Mouse (Mus musculus) heart, embryonic 11.5 days (tissue): Measurements from ENCODE around the gene Foxc2. TPM values are rescaled to one million over a fixed set of nuclear protein-coding genes. Genes with fewer than 3 reads are reported as not detected.

ENCODE experiments used
- ATAC-seq: fragments of 200-750 bp; cut with Nextera tagmentation; replicated peaks from 2 replicates; pipeline ENCODE4 v1.8.0; 2017; ENCODE audit warnings: moderate library complexity; ENCODE audit not compliant: insufficient number of reproducible peaks, low FRiP score, low TSS enrichment
- H3K27ac ChIP-seq: fragments of 300-500 bp; sonication (generic); 2 replicates; pipeline ENCODE4 v1.5.1; 2014; ENCODE audit warnings: mild to moderate bottlenecking, low read depth, low read length
- H3K27me3 ChIP-seq: fragments of 300-500 bp; sonication (generic); 2 replicates; pipeline ENCODE4 v1.6.1; 2014; ENCODE audit warnings: mild to moderate bottlenecking, low read length, mixed read lengths; ENCODE audit not compliant: control insufficient read depth, insufficient read depth
- H3K36me3 ChIP-seq: fragments of 300-500 bp; sonication (generic); 2 replicates; pipeline ENCODE4 v1.6.1; 2014; ENCODE audit warnings: mild to moderate bottlenecking, low read length, moderate library complexity, mixed read lengths; ENCODE audit not compliant: control insufficient read depth, insufficient read depth
- H3K4me1 ChIP-seq: fragments of 300-500 bp; sonication (generic); 2 replicates; pipeline ENCODE4 v1.6.1; 2014; ENCODE audit warnings: low read length; ENCODE audit not compliant: control insufficient read depth, insufficient read depth
- H3K4me2 ChIP-seq: fragments of 300-500 bp; sonication (generic); 2 replicates; pipeline ENCODE4 v1.6.1; 2014; ENCODE audit warnings: mild to moderate bottlenecking, moderate library complexity
- H3K4me3 ChIP-seq: fragments of 300-500 bp; sonication (generic); 2 replicates; pipeline ENCODE4 v1.5.1; 2014; ENCODE audit warnings: low read depth, low read length
- H3K9ac ChIP-seq: fragments of 300-500 bp; sonication (generic); 2 replicates; pipeline ENCODE4 v1.6.1; 2014; ENCODE audit warnings: mild to moderate bottlenecking, low read depth, low read length, moderate library complexity
- H3K9me3 ChIP-seq: fragments of 300-500 bp; sonication (generic); replicated peaks from 2 replicates; pipeline ENCODE4 v1.6.1; 2016; ENCODE audit warnings: low read length; ENCODE audit not compliant: control insufficient read depth
- WGBS: fragments of 180-500 bp; shearing (Covaris S2); extraction: QIAGEN DNeasy Blood & Tissue Kit; methylation state at CpG from one replicate; pipeline ENCODE4 v1.1.7; 2014; ENCODE audit not compliant: insufficient replicate concordance; 5-methylcytosine and 5-hydroxymethylcytosine counted together
- polyA plus RNA-seq: library from polyadenylated mRNA; unstranded; fragments of >200 nt; fragmentation: Nextera tagmentation; extraction: Ambion mirVana; gene quantifications from 2 replicates; pipeline ENCODE4 v1.2.1, GENCODE M21; 2014

Foxc2 gene
- polyA plus RNA-seq, 1 experiment from 2014 or later = 12.7 TPM

DNA sequence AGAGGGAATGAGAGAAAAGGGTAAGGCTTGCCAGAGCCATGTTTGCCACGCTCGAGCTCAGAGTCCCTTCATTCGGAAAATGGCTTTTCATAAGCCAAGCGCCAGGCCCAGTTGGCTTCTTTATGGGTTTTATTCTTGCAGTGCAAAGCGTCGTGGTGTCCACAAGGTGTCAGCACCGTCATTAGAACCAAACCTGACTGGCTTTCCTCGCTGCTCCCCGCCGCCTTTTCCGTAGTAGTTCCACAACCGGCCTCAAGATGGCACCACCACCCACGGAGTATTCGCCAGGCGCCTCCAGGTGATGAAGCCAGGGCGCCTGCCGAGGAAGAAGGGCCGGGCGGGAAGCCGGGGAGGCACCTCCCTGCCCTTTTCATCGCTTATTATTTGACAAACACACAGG lies 2.7 kb upstream of the Foxc2 start:
- no peak for ATAC-seq
- peaks cover 47% of the 10 kb centered on the region for H3K27me3 ChIP-seq
- H3K4me2 ChIP-seq = peak overlapping the region; percentile 33

DNA sequence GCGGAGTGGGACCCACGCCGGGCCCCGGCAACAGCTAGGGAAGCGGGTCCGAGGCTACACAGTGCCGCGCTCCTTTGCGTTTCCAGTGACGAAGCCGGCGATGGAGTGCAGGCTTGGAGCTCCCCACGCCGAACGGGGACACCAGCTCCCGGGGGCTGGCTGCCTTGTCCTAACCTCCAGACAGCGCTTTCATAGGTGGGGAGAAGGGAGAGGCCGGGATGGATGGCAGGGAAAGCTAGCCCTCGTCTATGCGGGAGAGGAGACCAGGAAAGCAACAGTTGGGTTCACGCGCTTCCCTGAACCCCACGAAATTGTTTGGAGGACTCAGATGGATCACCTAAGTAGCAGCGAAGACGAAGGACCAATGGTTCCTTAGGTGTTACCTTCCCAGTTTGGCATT lies 835 bp upstream of the Foxc2 start:
- Histone ChIP-seq H3K4me3 (peak overlapping the region; percentile 35), H3K9me3 (no peaks in the 10 kb centered on the region), H3K27me3 (peaks cover 60% of the 10 kb centered on the region), H3K36me3 (no peaks in the 10 kb centered on the region), H3K4me1 (peaks cover 13% of the 10 kb centered on the region), H3K4me2 (peak overlapping the region; percentile 91), H3K27ac (no peak overlapping the region), H3K9ac (peak overlapping the region; percentile 59)
- ATAC-seq = no peak
- WGBS = 3% methylated on average over 25 of the region's 25 CpGs

More for the DNA sequence above, 2.7 kb upstream of the Foxc2 start:
- H3K36me3 ChIP-seq = no peaks in the 10 kb centered on the region
- no peak overlapping the region for H3K9ac ChIP-seq
- H3K4me3 ChIP-seq = no peak overlapping the region
- no peak overlapping the region for H3K27ac ChIP-seq
- 2% methylated on average over 21 of the region's 21 CpGs for WGBS
- no peaks in the 10 kb centered on the region for H3K9me3 ChIP-seq
- peaks cover 16% of the 10 kb centered on the region for H3K4me1 ChIP-seq

DNA sequence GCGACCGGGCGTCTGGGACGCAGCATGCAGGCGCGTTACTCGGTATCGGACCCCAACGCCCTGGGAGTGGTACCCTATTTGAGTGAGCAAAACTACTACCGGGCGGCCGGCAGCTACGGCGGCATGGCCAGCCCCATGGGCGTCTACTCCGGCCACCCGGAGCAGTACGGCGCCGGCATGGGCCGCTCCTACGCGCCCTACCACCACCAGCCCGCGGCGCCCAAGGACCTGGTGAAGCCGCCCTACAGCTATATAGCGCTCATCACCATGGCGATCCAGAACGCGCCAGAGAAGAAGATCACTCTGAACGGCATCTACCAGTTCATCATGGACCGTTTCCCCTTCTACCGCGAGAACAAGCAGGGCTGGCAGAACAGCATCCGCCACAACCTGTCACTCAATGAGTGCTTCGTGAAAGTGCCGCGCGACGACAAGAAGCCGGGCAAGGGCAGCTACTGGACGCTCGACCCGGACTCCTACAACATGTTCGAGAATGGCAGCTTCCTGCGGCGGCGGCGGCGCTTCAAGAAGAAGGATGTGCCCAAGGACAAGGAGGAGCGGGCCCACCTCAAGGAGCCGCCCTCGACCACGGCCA lies 717 bp downstream of the Foxc2 start:
- peaks cover 75% of the 10 kb centered on the region for H3K27me3 ChIP-seq
- WGBS = under 1% methylated on average over 55 of the region's 55 CpGs
- peak; percentile 55; the same call in 1 of the 2 replicates for ATAC-seq

DNA sequence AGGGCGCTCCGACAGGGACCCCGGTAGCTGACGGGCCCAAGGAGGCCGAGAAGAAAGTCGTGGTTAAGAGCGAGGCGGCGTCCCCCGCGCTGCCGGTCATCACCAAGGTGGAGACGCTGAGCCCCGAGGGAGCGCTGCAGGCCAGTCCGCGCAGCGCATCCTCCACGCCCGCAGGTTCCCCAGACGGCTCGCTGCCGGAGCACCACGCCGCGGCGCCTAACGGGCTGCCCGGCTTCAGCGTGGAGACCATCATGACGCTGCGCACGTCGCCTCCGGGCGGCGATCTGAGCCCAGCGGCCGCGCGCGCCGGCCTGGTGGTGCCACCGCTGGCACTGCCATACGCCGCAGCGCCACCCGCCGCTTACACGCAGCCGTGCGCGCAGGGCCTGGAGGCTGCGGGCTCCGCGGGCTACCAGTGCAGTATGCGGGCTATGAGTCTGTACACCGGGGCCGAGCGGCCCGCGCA lies 1.2 kb downstream of the Foxc2 start:
- H3K27ac ChIP-seq = peak overlapping the region; percentile 97
- ATAC-seq = no peak
- under 1% methylated on average over 62 of the region's 62 CpGs for WGBS

More for the DNA sequence above, 717 bp downstream of the Foxc2 start:
- Histone ChIP-seq H3K27ac (peak overlapping the region; percentile 97), H3K4me3 (peak overlapping the region; percentile 75), H3K4me1 (peaks cover 13% of the 10 kb centered on the region), H3K9me3 (no peaks in the 10 kb centered on the region), H3K9ac (peak overlapping the region; percentile 86), H3K4me2 (peak overlapping the region; percentile 91), H3K36me3 (no peaks in the 10 kb centered on the region)

DNA sequence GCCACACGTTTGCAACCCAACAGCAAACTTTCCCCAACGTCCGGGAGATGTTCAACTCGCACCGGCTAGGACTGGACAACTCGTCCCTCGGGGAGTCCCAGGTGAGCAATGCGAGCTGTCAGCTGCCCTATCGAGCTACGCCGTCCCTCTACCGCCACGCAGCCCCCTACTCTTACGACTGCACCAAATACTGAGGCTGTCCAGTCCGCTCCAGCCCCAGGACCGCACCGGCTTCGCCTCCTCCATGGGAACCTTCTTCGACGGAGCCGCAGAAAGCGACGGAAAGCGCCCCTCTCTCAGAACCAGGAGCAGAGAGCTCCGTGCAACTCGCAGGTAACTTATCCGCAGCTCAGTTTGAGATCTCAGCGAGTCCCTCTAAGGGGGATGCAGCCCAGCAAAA lies 1.9 kb downstream of the Foxc2 start:
- Histone ChIP-seq H3K4me3 (peak overlapping the region; percentile 75), H3K9ac (peak overlapping the region; percentile 86), H3K4me2 (peak overlapping the region; percentile 91), H3K36me3 (no peaks in the 10 kb centered on the region), H3K4me1 (peaks cover 13% of the 10 kb centered on the region), H3K27ac (peak overlapping the region; percentile 97), H3K9me3 (no peaks in the 10 kb centered on the region), H3K27me3 (peaks cover 81% of the 10 kb centered on the region)
- no peak for ATAC-seq
- under 1% methylated on average over 28 of the region's 28 CpGs for WGBS

More for the DNA sequence above, 1.2 kb downstream of the Foxc2 start:
- peak overlapping the region; percentile 75 for H3K4me3 ChIP-seq
- no peaks in the 10 kb centered on the region for H3K36me3 ChIP-seq
- H3K9ac ChIP-seq = peak overlapping the region; percentile 86
- H3K27me3 ChIP-seq = peaks cover 80% of the 10 kb centered on the region
- peaks cover 13% of the 10 kb centered on the region for H3K4me1 ChIP-seq
- H3K9me3 ChIP-seq = no peaks in the 10 kb centered on the region
- peak overlapping the region; percentile 91 for H3K4me2 ChIP-seq

DNA sequence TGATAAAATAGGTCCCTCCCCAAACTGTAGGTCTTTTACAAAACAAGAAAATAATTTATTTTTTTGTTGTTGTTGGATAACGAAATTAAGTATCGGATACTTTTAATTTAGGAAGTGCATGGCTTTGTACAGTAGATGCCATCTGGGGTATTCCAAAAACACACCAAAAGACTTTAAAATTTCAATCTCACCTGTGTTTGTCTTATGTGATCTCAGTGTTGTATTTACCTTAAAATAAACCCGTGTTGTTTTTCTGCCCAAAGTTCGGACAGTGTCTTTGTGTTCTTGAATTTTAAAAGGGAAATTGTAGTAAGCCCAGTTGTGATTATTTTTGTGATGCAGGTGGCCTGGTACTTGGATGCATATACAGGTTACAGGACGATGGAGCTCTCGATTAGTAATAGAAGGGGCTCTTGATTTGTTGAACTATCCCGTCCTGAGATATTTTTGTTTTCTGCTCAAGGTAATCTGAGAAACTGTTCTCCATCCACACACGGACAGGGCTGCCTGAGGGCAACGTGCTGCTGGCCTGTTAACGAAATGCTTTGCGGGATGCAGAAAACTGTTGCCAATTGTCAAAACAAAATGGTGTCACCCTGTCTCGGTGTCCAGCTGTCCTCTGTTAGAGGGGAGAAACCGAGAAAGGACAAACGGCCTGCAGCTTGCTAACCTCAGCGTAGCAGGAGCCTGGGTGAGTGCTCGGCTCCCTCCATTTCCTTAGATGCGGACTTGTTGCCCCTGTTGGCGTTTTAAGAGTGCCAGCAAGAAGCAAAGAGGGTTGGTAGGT lies 2.9 kb downstream of the Foxc2 start:
- WGBS = 3% methylated on average over 18 of the region's 18 CpGs
- peak overlapping the region; percentile 97 for H3K27ac ChIP-seq
- no peak for ATAC-seq

DNA sequence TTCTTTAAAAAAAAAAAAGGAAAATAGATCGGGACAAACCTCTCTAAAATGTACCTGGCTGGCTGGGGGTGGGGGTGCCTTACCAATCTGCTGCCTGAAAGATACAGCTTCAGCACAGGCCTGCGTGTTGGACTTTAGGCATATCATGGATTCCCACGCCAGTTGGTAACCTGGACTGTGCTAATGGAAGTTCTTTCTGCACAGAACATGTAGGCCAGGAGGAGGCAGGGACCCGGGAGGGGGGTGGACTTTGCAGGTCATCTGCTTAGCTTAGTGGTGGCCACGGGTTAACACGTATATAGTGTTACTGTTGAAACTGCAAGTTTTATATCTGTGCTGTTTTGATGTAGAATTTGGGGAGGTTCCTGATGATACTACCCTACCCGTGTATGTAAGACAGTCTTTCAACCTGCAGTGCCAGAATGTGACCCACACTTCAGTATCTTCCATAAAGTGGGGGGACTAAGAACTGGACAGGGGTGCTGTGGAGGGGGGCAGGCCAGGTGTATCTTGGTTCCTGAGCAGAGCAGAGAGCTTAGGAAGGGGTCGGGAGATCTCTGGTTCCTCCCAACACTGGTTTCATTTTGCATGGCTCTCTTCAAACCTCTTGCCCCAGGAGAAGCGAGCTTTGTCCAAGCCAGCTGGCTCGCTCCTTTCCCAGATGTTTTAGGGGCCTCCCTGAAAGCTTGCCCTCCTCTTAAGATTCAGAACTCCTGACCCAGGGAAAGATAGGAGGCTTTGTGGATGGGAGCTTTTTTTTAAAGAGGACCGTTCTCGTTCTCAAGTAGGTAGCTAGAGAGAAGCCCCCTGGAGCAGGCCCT lies 3.9 kb downstream of the Foxc2 start:
- no peaks in the 10 kb centered on the region for H3K36me3 ChIP-seq
- ATAC-seq = no peak
- H3K27ac ChIP-seq = peak overlapping the region; percentile 97
- no peaks in the 10 kb centered on the region for H3K9me3 ChIP-seq
- WGBS = 15% methylated on average over 12 of the region's 12 CpGs
- H3K4me2 ChIP-seq = peak overlapping the region; percentile 91
- peaks cover 14% of the 10 kb centered on the region for H3K4me1 ChIP-seq
- H3K4me3 ChIP-seq = peak overlapping the region; percentile 75
- peak overlapping the region; percentile 86 for H3K9ac ChIP-seq
- peaks cover 81% of the 10 kb centered on the region for H3K27me3 ChIP-seq

More for the DNA sequence above, 2.9 kb downstream of the Foxc2 start:
- Histone ChIP-seq H3K27me3 (peaks cover 81% of the 10 kb centered on the region), H3K9ac (peak overlapping the region; percentile 86), H3K9me3 (no peaks in the 10 kb centered on the region), H3K36me3 (no peaks in the 10 kb centered on the region), H3K4me3 (peak overlapping the region; percentile 75), H3K4me1 (peaks cover 9% of the 10 kb centered on the region), H3K4me2 (peak overlapping the region; percentile 91)
